Mouse (Mus musculus): ENCODE measurements around the gene Sec16b. TPM values are rescaled to one million over a fixed set of nuclear protein-coding genes. Genes with fewer than 3 reads are reported as not detected.
A peak's percentile ranks its signal among the peaks of the same experiment; 100 is the strongest.

The Sec16b gene
- polyA plus RNA-seq, 1 experiment = 1.1 TPM

GRCm38 (mm10) chr1:157559986-157560385 lies 53.5 kb downstream of the Sec16b start:
- H3K27ac ChIP-seq (ENCODE audit: control insufficient read depth, insufficient read depth, low read length) = no peak overlapping the region
- H3K27me3 ChIP-seq (ENCODE audit: control insufficient read depth, insufficient read depth, low read length) = no peaks in the 10 kb centered on the region
- no peak for TF ChIP-seq CTCF (IDR thresholded peaks at IDR 0.05; ENCODE audit: borderline replicate concordance, control insufficient read depth, extremely low read depth, insufficient read depth, low read length, poor library complexity)
- no peak for TF ChIP-seq POLR2A (IDR thresholded peaks at IDR 0.05; ENCODE audit: control insufficient read depth, extremely low read depth, insufficient read depth, low read length, poor library complexity)
- 93% methylated on average over 6 of the region's 6 CpGs for WGBS
- H3K36me3 ChIP-seq (ENCODE audit: control insufficient read depth, insufficient read depth, low read length) = no peaks in the 10 kb centered on the region
- H3K4me3 ChIP-seq (ENCODE audit: control insufficient read depth, insufficient read depth, low read length) = no peak overlapping the region
- H3K4me1 ChIP-seq (replicated peaks; ENCODE audit: control insufficient read depth, insufficient read depth, low read length) = peaks cover 6% of the 10 kb centered on the region; the same call in 1 of the 2 replicates
- DNase-seq = no peak

- WGBS = 24% methylated on average over 8 of the region's 8 CpGs
- Histone ChIP-seq H3K4me1 (replicated peaks; ENCODE audit: control insufficient read depth, insufficient read depth, low read length) (peaks cover 2% of the 10 kb centered on the region; the same call in 1 of the 2 replicates), H3K36me3 (ENCODE audit: control insufficient read depth, insufficient read depth, low read length) (no peaks in the 10 kb centered on the region), H3K4me3 (ENCODE audit: control insufficient read depth, insufficient read depth, low read length) (no peak overlapping the region), H3K27ac (ENCODE audit: control insufficient read depth, insufficient read depth, low read length) (no peak overlapping the region), H3K27me3 (ENCODE audit: control insufficient read depth, insufficient read depth, low read length) (no peaks in the 10 kb centered on the region)
- DNase-seq = peak; percentile 9
- TF ChIP-seq CTCF (IDR thresholded peaks at IDR 0.05; ENCODE audit: borderline replicate concordance, control insufficient read depth, extremely low read depth, insufficient read depth, low read length, poor library complexity) (no peak), POLR2A (IDR thresholded peaks at IDR 0.05; ENCODE audit: control insufficient read depth, extremely low read depth, insufficient read depth, low read length, poor library complexity) (no peak)
Observed at GRCm38 (mm10) chr1:157560654-157561386, 54.3 kb downstream of the Sec16b start.

- H3K27me3 ChIP-seq (ENCODE audit: control insufficient read depth, insufficient read depth, low read length) = no peaks in the 10 kb centered on the region
- WGBS = 92% methylated on average over 8 of the region's 8 CpGs
- H3K27ac ChIP-seq (ENCODE audit: control insufficient read depth, insufficient read depth, low read length) = no peak overlapping the region
- no peak for DNase-seq
- H3K4me3 ChIP-seq (ENCODE audit: control insufficient read depth, insufficient read depth, low read length) = no peak overlapping the region
- no peak for TF ChIP-seq CTCF (IDR thresholded peaks at IDR 0.05; ENCODE audit: borderline replicate concordance, control insufficient read depth, extremely low read depth, insufficient read depth, low read length, poor library complexity)
- TF ChIP-seq POLR2A (IDR thresholded peaks at IDR 0.05; ENCODE audit: control insufficient read depth, extremely low read depth, insufficient read depth, low read length, poor library complexity) = no peak
- no peaks in the 10 kb centered on the region for H3K4me1 ChIP-seq (replicated peaks; ENCODE audit: control insufficient read depth, insufficient read depth, low read length)
- H3K36me3 ChIP-seq (ENCODE audit: control insufficient read depth, insufficient read depth, low read length) = no peaks in the 10 kb centered on the region
Observed at GRCm38 (mm10) chr1:157567819-157568218, 61.3 kb downstream of the Sec16b start.

- Histone ChIP-seq H3K27ac (ENCODE audit: control insufficient read depth, insufficient read depth, low read length) (no peak overlapping the region), H3K4me1 (replicated peaks; ENCODE audit: control insufficient read depth, insufficient read depth, low read length) (no peaks in the 10 kb centered on the region), H3K4me3 (ENCODE audit: control insufficient read depth, insufficient read depth, low read length) (no peak overlapping the region), H3K27me3 (ENCODE audit: control insufficient read depth, insufficient read depth, low read length) (no peaks in the 10 kb centered on the region), H3K36me3 (ENCODE audit: control insufficient read depth, insufficient read depth, low read length) (no peaks in the 10 kb centered on the region)
- WGBS = 95% methylated on average over 5 of the region's 5 CpGs
- no peak for TF ChIP-seq CTCF (IDR thresholded peaks at IDR 0.05; ENCODE audit: borderline replicate concordance, control insufficient read depth, extremely low read depth, insufficient read depth, low read length, poor library complexity)
- no peak for TF ChIP-seq POLR2A (IDR thresholded peaks at IDR 0.05; ENCODE audit: control insufficient read depth, extremely low read depth, insufficient read depth, low read length, poor library complexity)
- no peak for DNase-seq
Observed at GRCm38 (mm10) chr1:157569263-157570090, 62.9 kb downstream of the Sec16b start.

- no peaks in the 10 kb centered on the region for H3K36me3 ChIP-seq (ENCODE audit: control insufficient read depth, insufficient read depth, low read length)
- H3K4me1 ChIP-seq (replicated peaks; ENCODE audit: control insufficient read depth, insufficient read depth, low read length) = no peaks in the 10 kb centered on the region
- DNase-seq = no peak
- 81% methylated on average over 3 of the region's 3 CpGs for WGBS
- H3K27ac ChIP-seq (ENCODE audit: control insufficient read depth, insufficient read depth, low read length) = no peak overlapping the region
- no peak overlapping the region for H3K4me3 ChIP-seq (ENCODE audit: control insufficient read depth, insufficient read depth, low read length)
- H3K27me3 ChIP-seq (ENCODE audit: control insufficient read depth, insufficient read depth, low read length) = no peaks in the 10 kb centered on the region
- TF ChIP-seq CTCF (IDR thresholded peaks at IDR 0.05; ENCODE audit: borderline replicate concordance, control insufficient read depth, extremely low read depth, insufficient read depth, low read length, poor library complexity) = no peak
- TF ChIP-seq POLR2A (IDR thresholded peaks at IDR 0.05; ENCODE audit: control insufficient read depth, extremely low read depth, insufficient read depth, low read length, poor library complexity) = no peak
Observed at GRCm38 (mm10) chr1:157575316-157575715, 68.8 kb downstream of the Sec16b start.

GRCm38 (mm10) chr1:157578336-157578735 lies 71.8 kb downstream of the Sec16b start:
- WGBS = 96% methylated on average over 8 of the region's 8 CpGs
- Histone ChIP-seq H3K27me3 (ENCODE audit: control insufficient read depth, insufficient read depth, low read length) (no peaks in the 10 kb centered on the region), H3K27ac (ENCODE audit: control insufficient read depth, insufficient read depth, low read length) (no peak overlapping the region), H3K4me1 (replicated peaks; ENCODE audit: control insufficient read depth, insufficient read depth, low read length) (no peaks in the 10 kb centered on the region), H3K36me3 (ENCODE audit: control insufficient read depth, insufficient read depth, low read length) (no peaks in the 10 kb centered on the region), H3K4me3 (ENCODE audit: control insufficient read depth, insufficient read depth, low read length) (no peak overlapping the region)
- no peak for DNase-seq
- TF ChIP-seq POLR2A (IDR thresholded peaks at IDR 0.05; ENCODE audit: control insufficient read depth, extremely low read depth, insufficient read depth, low read length, poor library complexity) = no peak
- no peak for TF ChIP-seq CTCF (IDR thresholded peaks at IDR 0.05; ENCODE audit: borderline replicate concordance, control insufficient read depth, extremely low read depth, insufficient read depth, low read length, poor library complexity)
